Mouse (Mus musculus) large intestine, adult 2 months (tissue): ENCODE data around the gene Rasl12. TPM values are rescaled to one million over a fixed set of nuclear protein-coding genes. Genes with fewer than 3 reads are reported as not detected.

ENCODE experiments used
- DNase-seq: peaks from one replicate; pipeline ENCODE4 v3.0.0-alpha.2; 2012; ENCODE audit warnings: low read depth, low spot score
- WGBS: fragments of 180-500 bp; shearing (Covaris S2); methylation state at CpG from one replicate; pipeline ENCODE4 v1.1.7; 2018; 5-methylcytosine and 5-hydroxymethylcytosine counted together
- polyA plus RNA-seq: library from polyadenylated mRNA; depleted of rRNA; stranded (reverse); fragments of >200 nt; gene quantifications from 2 replicates; pipeline ENCODE4 v1.2.3, GENCODE M21; 2012; rRNA removed

The Rasl12 gene
- 1.8 and 2.1 TPM in 2 replicates for polyA plus RNA-seq

- DNase-seq = no peak
- WGBS = 3% methylated on average over 24 of the region's 24 CpGs
These were observed at the start of gene Rasl12 for GRCm38 (mm10) chr9:65398279-65398678. Gene Rasl12 (plus strand): TSS chr9:65398506.

GRCm38 (mm10) chr9:65353251-65353650 lies 45.1 kb upstream of the Rasl12 start:
- no peak for DNase-seq
- WGBS = 89% methylated on average over 5 of the region's 5 CpGs

GRCm38 (mm10) chr9:65356561-65356960 lies 41.7 kb upstream of the Rasl12 start:
- WGBS = 93% methylated on average over 7 of the region's 7 CpGs
- no peak for DNase-seq

- no peak for DNase-seq
- 92% methylated on average over 2 of the region's 2 CpGs for WGBS
These were observed 41.3 kb upstream of the Rasl12 start for GRCm38 (mm10) chr9:65356971-65357370.

GRCm38 (mm10) chr9:65358956-65359480 lies 39.3 kb upstream of the Rasl12 start:
- DNase-seq = no peak
- 70% methylated on average over 1 of the region's 1 CpGs for WGBS

- WGBS = 58% methylated on average over 16 of the region's 16 CpGs
- no peak for DNase-seq
These were observed 37.5 kb upstream of the Rasl12 start, which contains the start of gene Ubap1l for GRCm38 (mm10) chr9:65360641-65361448. Gene Ubap1l (plus strand): TSS chr9:65361041.

- 82% methylated on average over 9 of the region's 9 CpGs for WGBS
These were observed 34.6 kb upstream of the Rasl12 start for GRCm38 (mm10) chr9:65363684-65364083.

GRCm38 (mm10) chr9:65365721-65366120 lies 32.6 kb upstream of the Rasl12 start:
- no peak for DNase-seq
- WGBS = 79% methylated on average over 7 of the region's 7 CpGs

More at GRCm38 (mm10) chr9:65363684-65364083, 34.6 kb upstream of the Rasl12 start:
- no peak for DNase-seq

GRCm38 (mm10) chr9:65371756-65372155 lies 26.6 kb upstream of the Rasl12 start:
- DNase-seq = no peak
- 89% methylated on average over 24 of the region's 24 CpGs for WGBS

- 52% methylated on average over 4 of the region's 4 CpGs for WGBS
- no peak for DNase-seq
These were observed 25.9 kb upstream of the Rasl12 start for GRCm38 (mm10) chr9:65372449-65372848.

GRCm38 (mm10) chr9:65374468-65375162 lies 23.7 kb upstream of the Rasl12 start:
- 87% methylated on average over 5 of the region's 5 CpGs for WGBS
- no peak for DNase-seq

- WGBS = 85% methylated on average over 9 of the region's 9 CpGs
These were observed 23.0 kb upstream of the Rasl12 start for GRCm38 (mm10) chr9:65375163-65375934.

GRCm38 (mm10) chr9:65381017-65381590 lies 17.2 kb upstream of the Rasl12 start:
- DNase-seq = no peak
- WGBS = 74% methylated on average over 4 of the region's 4 CpGs

More at GRCm38 (mm10) chr9:65375163-65375934, 23.0 kb upstream of the Rasl12 start:
- no peak for DNase-seq

- no peak for DNase-seq
- WGBS = 77% methylated on average over 6 of the region's 6 CpGs
These were observed 16.1 kb upstream of the Rasl12 start for GRCm38 (mm10) chr9:65382031-65382750.

GRCm38 (mm10) chr9:65382751-65383097 lies 15.6 kb upstream of the Rasl12 start:
- 53% methylated on average over 3 of the region's 3 CpGs for WGBS
- DNase-seq = no peak

GRCm38 (mm10) chr9:65384276-65384675 lies 14.0 kb upstream of the Rasl12 start:
- WGBS = 49% methylated on average over 3 of the region's 3 CpGs
- no peak for DNase-seq

- no peak for DNase-seq
- WGBS = 45% methylated on average over 8 of the region's 8 CpGs
These were observed 11.7 kb upstream of the Rasl12 start for GRCm38 (mm10) chr9:65386373-65387140.
